Mouse (Mus musculus) kidney, postnatal 0 days (tissue): ENCODE measurements at regions not wholly inside any gene's neighbourhood (a gene's known extent, or its start where the extent isn't known, plus 50 kb on each side); places are given as distances from the start of the nearest gene placed in this dataset.

ENCODE experiments used
- ATAC-seq: fragments of 200-750 bp; cut with Nextera tagmentation; replicated peaks from 2 replicates; pipeline ENCODE4 v1.8.0; 2017; ENCODE audit warnings: low read depth, moderate number of reproducible peaks, moderate TSS enrichment, moderate library complexity; ENCODE audit not compliant: low FRiP score
- DNase-seq: peaks from one replicate; pipeline ENCODE4 v3.0.0-alpha.2; 2016; ENCODE audit warnings: low spot score
- H3K27ac ChIP-seq: fragments of 300-500 bp; sonication (generic); 2 replicates; pipeline ENCODE4 v1.5.1; 2014; ENCODE audit warnings: mild to moderate bottlenecking
- H3K27me3 ChIP-seq: fragments of 300-500 bp; sonication (generic); 2 replicates; pipeline ENCODE4 v1.6.1; 2014; ENCODE audit warnings: low read length, mixed read lengths; ENCODE audit not compliant: insufficient read depth
- H3K36me3 ChIP-seq: fragments of 300-500 bp; sonication (generic); 2 replicates; pipeline ENCODE4 v1.6.1; 2014; ENCODE audit warnings: low read length, mixed read lengths; ENCODE audit not compliant: insufficient read depth
- H3K4me1 ChIP-seq: fragments of 300-500 bp; sonication (generic); replicated peaks from 2 replicates; pipeline ENCODE4 v1.6.1; 2014; ENCODE audit warnings: antibody characterized with exemption, low read length, mixed read lengths; ENCODE audit not compliant: insufficient read depth
- H3K4me2 ChIP-seq: fragments of 300-500 bp; sonication (generic); 2 replicates; pipeline ENCODE4 v1.6.1; 2014; ENCODE audit warnings: mild to moderate bottlenecking, low read length, moderate library complexity, mixed read lengths
- H3K4me3 ChIP-seq: fragments of 300-500 bp; sonication (generic); replicated peaks from 2 replicates; pipeline ENCODE4 v1.5.1; 2014; ENCODE audit warnings: low read depth, low read length
- H3K9ac ChIP-seq: fragments of 300-500 bp; sonication (generic); 2 replicates; pipeline ENCODE4 v1.6.1; 2014; ENCODE audit warnings: low read depth, low read length
- H3K9me3 ChIP-seq: fragments of 300-500 bp; sonication (generic); replicated peaks from 2 replicates; pipeline ENCODE4 v1.6.1; 2016; ENCODE audit warnings: low read length, inconsistent platforms, mixed read lengths
- CTCF ChIP-seq: IDR thresholded peaks from 2 replicates; pipeline ENCODE4 v1.5.1; 2016; ENCODE audit warnings: antibody characterized with exemption, low read depth, mild to moderate bottlenecking, moderate library complexity
- WGBS: fragments of 180-500 bp; shearing (Covaris S2); extraction: QIAGEN DNeasy Blood & Tissue Kit; methylation state at CpG from one replicate; pipeline ENCODE4 v1.1.7; 2014; 5-methylcytosine and 5-hydroxymethylcytosine counted together

GRCm38 (mm10) chr17:51362801-51363200, 183.6 kb upstream of the Tbc1d5 start:
- TF ChIP-seq CTCF = no peak
- Histone ChIP-seq H3K36me3 (no peaks in the 10 kb centered on the region), H3K4me1 (no peaks in the 10 kb centered on the region), H3K4me3 (no peak overlapping the region), H3K27me3 (no peaks in the 10 kb centered on the region), H3K9ac (no peak overlapping the region), H3K4me2 (no peak overlapping the region), H3K9me3 (no peaks in the 10 kb centered on the region), H3K27ac (no peak overlapping the region)
- 91% methylated on average over 7 of the region's 7 CpGs for WGBS
- DNase-seq = no peak
- ATAC-seq = no peak

- ATAC-seq (no peak), DNase-seq (no peak)
- H3K9me3 ChIP-seq = no peaks in the 10 kb centered on the region
- TF ChIP-seq CTCF = no peak
- H3K9ac ChIP-seq = no peak overlapping the region
- no peak overlapping the region for H3K4me2 ChIP-seq
- H3K27ac ChIP-seq = no peak overlapping the region
- no peaks in the 10 kb centered on the region for H3K27me3 ChIP-seq
- no peaks in the 10 kb centered on the region for H3K36me3 ChIP-seq
- 95% methylated on average over 12 of the region's 12 CpGs for WGBS
- no peaks in the 10 kb centered on the region for H3K4me1 ChIP-seq
- H3K4me3 ChIP-seq = no peak overlapping the region
These were observed 183.1 kb upstream of the Tbc1d5 start for GRCm38 (mm10) chr17:51362271-51362670.

GRCm38 (mm10) chr17:51358362-51358739, 179.2 kb upstream of the Tbc1d5 start:
- Histone ChIP-seq H3K9me3 (no peaks in the 10 kb centered on the region), H3K27ac (no peak overlapping the region), H3K36me3 (no peaks in the 10 kb centered on the region), H3K9ac (no peak overlapping the region), H3K27me3 (no peaks in the 10 kb centered on the region), H3K4me1 (no peaks in the 10 kb centered on the region), H3K4me3 (no peak overlapping the region), H3K4me2 (no peak overlapping the region)
- no peak for TF ChIP-seq CTCF
- ATAC-seq (no peak), DNase-seq (no peak)
- WGBS = 40% methylated on average over 4 of the region's 4 CpGs

GRCm38 (mm10) chr17:51357690-51358361, 178.7 kb upstream of the Tbc1d5 start:
- no peak overlapping the region for H3K4me2 ChIP-seq
- H3K4me1 ChIP-seq = no peaks in the 10 kb centered on the region
- H3K4me3 ChIP-seq = no peak overlapping the region
- H3K9ac ChIP-seq = no peak overlapping the region
- WGBS = 67% methylated on average over 5 of the region's 5 CpGs
- no peaks in the 10 kb centered on the region for H3K36me3 ChIP-seq
- no peaks in the 10 kb centered on the region for H3K9me3 ChIP-seq
- no peak overlapping the region for H3K27ac ChIP-seq
- DNase-seq (no peak), ATAC-seq (no peak)
- no peak for TF ChIP-seq CTCF
- H3K27me3 ChIP-seq = no peaks in the 10 kb centered on the region

GRCm38 (mm10) chr17:51356447-51356846, 177.3 kb upstream of the Tbc1d5 start:
- Histone ChIP-seq H3K4me2 (no peak overlapping the region), H3K27me3 (no peaks in the 10 kb centered on the region), H3K9ac (no peak overlapping the region), H3K4me1 (no peaks in the 10 kb centered on the region), H3K9me3 (no peaks in the 10 kb centered on the region), H3K4me3 (no peak overlapping the region), H3K36me3 (no peaks in the 10 kb centered on the region), H3K27ac (no peak overlapping the region)
- WGBS = 83% methylated on average over 8 of the region's 8 CpGs
- ATAC-seq = no peak
- no peak for DNase-seq
- TF ChIP-seq CTCF = no peak

GRCm38 (mm10) chr17:51321868-51322267, 142.7 kb upstream of the Tbc1d5 start:
- DNase-seq (no peak), ATAC-seq (no peak)
- Histone ChIP-seq H3K36me3 (no peaks in the 10 kb centered on the region), H3K9ac (no peak overlapping the region), H3K4me3 (no peak overlapping the region), H3K4me1 (no peaks in the 10 kb centered on the region), H3K9me3 (no peaks in the 10 kb centered on the region), H3K27me3 (no peaks in the 10 kb centered on the region), H3K27ac (no peak overlapping the region), H3K4me2 (no peak overlapping the region)
- WGBS = 69% methylated on average over 7 of the region's 7 CpGs
- TF ChIP-seq CTCF = no peak

GRCm38 (mm10) chr17:51321025-51321424, 141.9 kb upstream of the Tbc1d5 start:
- 74% methylated on average over 5 of the region's 5 CpGs for WGBS
- no peak for TF ChIP-seq CTCF
- Histone ChIP-seq H3K4me2 (no peak overlapping the region), H3K27ac (no peak overlapping the region), H3K4me1 (no peaks in the 10 kb centered on the region), H3K36me3 (no peaks in the 10 kb centered on the region), H3K27me3 (no peaks in the 10 kb centered on the region), H3K9me3 (no peaks in the 10 kb centered on the region), H3K4me3 (no peak overlapping the region), H3K9ac (no peak overlapping the region)
- ATAC-seq = no peak
- DNase-seq = no peak
